Mouse (Mus musculus): ENCODE measurements around the gene Mgat3. TPM values are rescaled to one million over a fixed set of nuclear protein-coding genes. Genes with fewer than 3 reads are reported as not detected.

The Mgat3 gene
- polyA plus RNA-seq, 1 experiment, result 23.9 TPM

- DNase-seq, result no peak
- Histone ChIP-seq H3K4me1 (ENCODE audit: control insufficient read depth, insufficient read depth, low read length) (no peaks in the 10 kb centered on the region), H3K4me3 (replicated peaks; ENCODE audit: extremely low read depth, low read depth, low read length) (no peak overlapping the region)
- TF ChIP-seq POLR2A (IDR thresholded peaks at IDR 0.05; ENCODE audit: borderline replicate concordance, extremely low read depth, low read depth, low read length) (no peak), CTCF (IDR thresholded peaks at IDR 0.05; ENCODE audit: insufficient read depth, low read length) (no peak)
- 54% methylated on average over 8 of the region's 8 CpGs for WGBS
These were observed 18.2 kb downstream of the Mgat3 start for GRCm38 (mm10) chr15:80191585-80192245.

- Histone ChIP-seq H3K4me1 (ENCODE audit: control insufficient read depth, insufficient read depth, low read length) (no peaks in the 10 kb centered on the region), H3K4me3 (replicated peaks; ENCODE audit: extremely low read depth, low read depth, low read length) (no peak overlapping the region)
- 75% methylated on average over 6 of the region's 6 CpGs for WGBS
- TF ChIP-seq POLR2A (IDR thresholded peaks at IDR 0.05; ENCODE audit: borderline replicate concordance, extremely low read depth, low read depth, low read length) (no peak), CTCF (IDR thresholded peaks at IDR 0.05; ENCODE audit: insufficient read depth, low read length) (no peak)
- DNase-seq, result no peak
These were observed 18.7 kb downstream of the Mgat3 start for GRCm38 (mm10) chr15:80192246-80192585.

GRCm38 (mm10) chr15:80192847-80193246, 19.3 kb downstream of the Mgat3 start:
- Histone ChIP-seq H3K4me3 (replicated peaks; ENCODE audit: extremely low read depth, low read depth, low read length) (no peak overlapping the region), H3K4me1 (ENCODE audit: control insufficient read depth, insufficient read depth, low read length) (no peaks in the 10 kb centered on the region)
- DNase-seq, result no peak
- 61% methylated on average over 7 of the region's 7 CpGs for WGBS
- TF ChIP-seq CTCF (IDR thresholded peaks at IDR 0.05; ENCODE audit: insufficient read depth, low read length), result no peak
- no peak for TF ChIP-seq POLR2A (IDR thresholded peaks at IDR 0.05; ENCODE audit: borderline replicate concordance, extremely low read depth, low read depth, low read length)

DNA sequence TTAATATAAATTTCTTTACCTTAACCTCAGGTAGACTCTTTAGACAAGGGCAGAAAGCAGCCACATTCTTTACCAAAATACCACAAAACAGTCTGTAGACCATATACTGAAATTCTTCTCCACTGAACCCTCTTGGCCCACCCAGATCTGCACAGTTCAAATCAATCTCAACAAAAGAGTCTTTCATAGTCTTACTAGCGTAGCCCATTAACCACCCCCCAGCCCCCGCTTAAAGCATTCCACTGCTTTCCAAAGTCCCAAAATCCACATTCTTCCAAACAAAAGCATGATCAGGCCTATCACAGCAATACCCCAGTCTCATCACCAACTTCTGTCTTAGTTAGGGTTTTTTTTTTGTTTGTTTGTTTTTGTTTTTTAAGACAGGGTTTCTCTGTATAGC, 26.0 kb downstream of the Mgat3 start:
- WGBS, result 83% methylated on average over 2 of the region's 2 CpGs
- no peak for TF ChIP-seq POLR2A (IDR thresholded peaks at IDR 0.05; ENCODE audit: borderline replicate concordance, extremely low read depth, low read depth, low read length)
- H3K4me1 ChIP-seq (ENCODE audit: control insufficient read depth, insufficient read depth, low read length), result no peaks in the 10 kb centered on the region
- H3K4me3 ChIP-seq (replicated peaks; ENCODE audit: extremely low read depth, low read depth, low read length), result no peak overlapping the region
- DNase-seq, result no peak

GRCm38 (mm10) chr15:80202111-80202775, 28.7 kb downstream of the Mgat3 start:
- WGBS, result 76% methylated on average over 6 of the region's 6 CpGs
- DNase-seq, result no peak
- Histone ChIP-seq H3K4me1 (ENCODE audit: control insufficient read depth, insufficient read depth, low read length) (no peaks in the 10 kb centered on the region), H3K4me3 (replicated peaks; ENCODE audit: extremely low read depth, low read depth, low read length) (no peak overlapping the region)
- TF ChIP-seq CTCF (IDR thresholded peaks at IDR 0.05; ENCODE audit: insufficient read depth, low read length) (no peak), POLR2A (IDR thresholded peaks at IDR 0.05; ENCODE audit: borderline replicate concordance, extremely low read depth, low read depth, low read length) (no peak)

GRCm38 (mm10) chr15:80203406-80203805, 29.9 kb downstream of the Mgat3 start:
- WGBS, result 32% methylated on average over 4 of the region's 4 CpGs
- no peak for TF ChIP-seq CTCF (IDR thresholded peaks at IDR 0.05; ENCODE audit: insufficient read depth, low read length)
- no peak for TF ChIP-seq POLR2A (IDR thresholded peaks at IDR 0.05; ENCODE audit: borderline replicate concordance, extremely low read depth, low read depth, low read length)
- DNase-seq, result no peak
- no peak overlapping the region for H3K4me3 ChIP-seq (replicated peaks; ENCODE audit: extremely low read depth, low read depth, low read length)
- H3K4me1 ChIP-seq (ENCODE audit: control insufficient read depth, insufficient read depth, low read length), result no peaks in the 10 kb centered on the region

DNA sequence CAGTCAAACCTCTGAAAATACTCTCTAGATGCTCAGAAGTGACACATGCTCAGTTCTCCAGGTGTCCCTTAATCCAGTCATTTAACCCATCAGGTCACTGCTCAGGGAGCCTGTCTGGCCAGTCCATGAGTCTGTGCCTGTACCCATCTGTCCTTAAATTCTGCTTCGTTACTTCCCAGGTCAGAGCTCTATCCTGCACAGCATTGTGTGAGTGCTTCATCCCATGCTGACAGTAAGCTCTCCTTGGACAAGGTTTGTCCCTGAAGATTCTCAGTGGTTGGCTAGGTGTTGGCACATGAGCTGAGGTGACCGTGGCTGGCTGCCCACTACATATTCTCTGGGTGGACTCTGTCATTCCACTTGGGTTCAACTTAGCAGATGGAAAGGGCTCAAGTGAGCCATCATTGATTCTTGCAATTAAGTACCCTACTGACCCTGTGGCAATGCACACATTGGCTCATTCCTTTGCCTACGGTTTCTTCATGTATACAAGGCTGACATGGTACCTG, 32.6 kb downstream of the Mgat3 start:
- H3K4me3 ChIP-seq (replicated peaks; ENCODE audit: extremely low read depth, low read depth, low read length), result no peak overlapping the region

GRCm38 (mm10) chr15:80208446-80208845, 34.9 kb downstream of the Mgat3 start:
- TF ChIP-seq CTCF (IDR thresholded peaks at IDR 0.05; ENCODE audit: insufficient read depth, low read length) (no peak), POLR2A (IDR thresholded peaks at IDR 0.05; ENCODE audit: borderline replicate concordance, extremely low read depth, low read depth, low read length) (no peak)
- 44% methylated on average over 4 of the region's 4 CpGs for WGBS
- no peak overlapping the region for H3K4me3 ChIP-seq (replicated peaks; ENCODE audit: extremely low read depth, low read depth, low read length)
- no peaks in the 10 kb centered on the region for H3K4me1 ChIP-seq (ENCODE audit: control insufficient read depth, insufficient read depth, low read length)
- no peak for DNase-seq

More for the DNA sequence above, 32.6 kb downstream of the Mgat3 start:
- 79% methylated on average over 3 of the region's 3 CpGs for whole genome bisulfite sequencing
- no peak for DNase-seq
- no peaks in the 10 kb centered on the region for H3K4me1 ChIP-seq (ENCODE audit: control insufficient read depth, insufficient read depth, low read length)
- TF ChIP-seq POLR2A (IDR thresholded peaks at IDR 0.05; ENCODE audit: borderline replicate concordance, extremely low read depth, low read depth, low read length), result no peak

DNA sequence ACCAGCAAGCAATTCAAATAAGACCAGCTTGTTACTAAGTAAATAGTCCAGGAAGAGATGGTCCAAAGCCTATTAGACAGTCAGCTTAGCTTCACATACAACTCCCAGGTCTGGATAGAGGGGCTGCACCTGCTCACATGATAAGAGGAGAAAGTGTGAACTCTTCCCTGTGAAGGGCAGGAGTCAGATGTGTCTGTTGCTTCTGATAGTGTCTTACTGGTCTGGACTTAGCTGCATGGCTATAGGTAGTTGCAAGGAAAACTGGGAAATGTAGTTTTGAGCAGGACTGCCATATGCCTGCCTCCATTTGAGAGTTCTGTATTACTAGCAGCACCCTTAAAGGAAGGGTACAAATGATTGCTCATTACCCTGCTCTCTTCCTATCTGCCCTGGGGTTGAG, 40.2 kb downstream of the Mgat3 start:
- TF ChIP-seq CTCF (IDR thresholded peaks at IDR 0.05; ENCODE audit: insufficient read depth, low read length), result no peak
- no peak for TF ChIP-seq POLR2A (IDR thresholded peaks at IDR 0.05; ENCODE audit: borderline replicate concordance, extremely low read depth, low read depth, low read length)
- DNase-seq, result no peak
- Histone ChIP-seq H3K4me1 (ENCODE audit: control insufficient read depth, insufficient read depth, low read length) (no peaks in the 10 kb centered on the region), H3K4me3 (replicated peaks; ENCODE audit: extremely low read depth, low read depth, low read length) (no peak overlapping the region)
